Mouse (Mus musculus) ES-E14 (cell line): ENCODE results near the gene Gpcpd1.

Experiments
- CHD2 ChIP-seq: IDR thresholded peaks from 2 replicates; pipeline ENCODE4 v1.6.1; 2014; ENCODE audit warnings: mild to moderate bottlenecking, low read depth, low read length, inconsistent platforms
- MAFK ChIP-seq: IDR thresholded peaks from 2 replicates; pipeline ENCODE4 v1.6.1; 2014; ENCODE audit warnings: mild to moderate bottlenecking, low read depth, low read length, inconsistent platforms; ENCODE audit not compliant: insufficient read depth
- ZC3H11A ChIP-seq: IDR thresholded peaks from 2 replicates; pipeline ENCODE4 v1.6.1; 2012; ENCODE audit warnings: low read depth, mild to moderate bottlenecking, inconsistent platforms, low read length, borderline replicate concordance
- ZNF384 ChIP-seq: IDR thresholded peaks from 2 replicates; pipeline ENCODE4 v1.6.1; 2012; ENCODE audit warnings: low read depth, low read length, inconsistent platforms

DNA sequence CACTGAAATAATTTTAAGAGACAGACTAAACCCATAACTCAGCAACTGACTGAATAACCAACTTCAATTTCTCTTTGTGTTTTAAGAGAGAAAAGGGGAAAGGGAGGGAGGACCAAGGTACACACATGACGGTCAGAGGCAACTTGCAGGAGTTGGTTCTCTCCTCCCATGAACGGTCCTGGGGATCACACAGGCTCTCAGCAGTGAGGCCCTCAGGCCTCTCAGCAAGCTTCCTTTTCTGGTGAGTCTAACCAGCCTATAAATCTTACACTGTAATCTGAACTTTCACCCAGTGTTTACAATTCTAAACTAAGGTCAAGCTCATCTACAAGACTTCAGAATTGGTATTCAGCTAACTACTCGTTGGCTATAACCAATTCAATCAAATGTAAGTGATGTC, 12.3 kb downstream of the Gpcpd1 start:
- TF ChIP-seq MAFK (no peak), ZC3H11A (no peak), ZNF384 (no peak), CHD2 (no peak)
